Comparison of ENCODE assay signal across 16 mouse cellular contexts in the genomic region with DNA sequence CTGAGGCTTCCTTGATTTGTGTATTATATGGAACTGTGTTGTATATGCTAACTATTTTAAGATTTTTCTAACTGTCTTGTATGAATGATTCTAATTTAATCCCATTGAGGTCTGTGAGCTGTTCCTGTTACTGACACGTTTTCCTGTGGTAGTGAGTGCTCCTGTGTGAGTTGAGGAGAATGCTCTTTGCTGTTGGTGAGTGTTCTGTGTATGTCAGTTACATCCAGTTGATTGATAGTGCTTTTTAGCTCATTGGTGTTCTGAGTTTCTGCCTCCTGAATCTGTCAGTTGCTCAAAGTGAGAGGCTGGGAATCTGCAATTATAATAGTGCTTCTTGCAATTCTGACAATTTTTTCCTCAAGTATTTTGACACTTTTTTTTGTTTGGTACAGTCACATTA.
"Had no signal": no experiment of that assay in that cellular context is flagged by ENCODE, and none has a peak within 500 bp of the region (broad histone marks: within the 10 kb centered on the region; RNA-seq: fewer than 3 reads in every experiment).

No protein-coding gene starts in this region.

- ATAC-seq: midbrain, embryonic 13.5 days; midbrain, embryonic 15.5 days had no signal

- H3K27me3 ChIP-seq: lung, embryonic 15.5 days; megakaryocyte, embryonic 14.5 days; midbrain, embryonic 13.5 days; midbrain, embryonic 15.5 days; neural tube, embryonic 12.5 days; stomach, embryonic 15.5 days had no signal

- DNase-seq: lung, adult 2 months; lung, postnatal 14 days; lung, postnatal 36 days; right cerebral cortex, postnatal 14 days; thymus, adult 2 months; thymus, postnatal 25 days; thymus, postnatal 4 days had no signal

- H3K9ac ChIP-seq: lung, embryonic 15.5 days; midbrain, embryonic 13.5 days; midbrain, embryonic 15.5 days; neural tube, embryonic 12.5 days; stomach, embryonic 15.5 days had no signal

- H3K4me3 ChIP-seq: lung, embryonic 15.5 days; midbrain, embryonic 13.5 days; midbrain, embryonic 15.5 days; neural tube, embryonic 12.5 days; stomach, embryonic 15.5 days had no signal

- H3K4me2 ChIP-seq: lung, embryonic 15.5 days; midbrain, embryonic 11.5 days; midbrain, embryonic 13.5 days; midbrain, embryonic 15.5 days; neural tube, embryonic 12.5 days; stomach, embryonic 15.5 days had no signal

- H3K27ac ChIP-seq: lung, embryonic 15.5 days; macrophage; midbrain, embryonic 13.5 days; midbrain, embryonic 15.5 days; neural tube, embryonic 12.5 days; stomach, embryonic 15.5 days; stomach, postnatal 0 days had no signal

- H3K36me3 ChIP-seq: lung, embryonic 15.5 days; midbrain, embryonic 13.5 days; midbrain, embryonic 15.5 days; neural tube, embryonic 12.5 days; stomach, embryonic 15.5 days had no signal

- H3K9me3 ChIP-seq: lung, embryonic 15.5 days; megakaryocyte, embryonic 14.5 days; midbrain, embryonic 13.5 days; midbrain, embryonic 15.5 days; neural tube, embryonic 12.5 days; stomach, embryonic 15.5 days had no signal

- H3K4me1 ChIP-seq: neural tube, embryonic 12.5 days had no signal
